Mouse (Mus musculus) lung, postnatal 25 days (tissue): ENCODE results near the gene Aco2.
A peak's percentile ranks its signal among the peaks of the same experiment; 100 is the strongest.

Experiments
- DNase-seq: peaks from one replicate; pipeline ENCODE4 v3.0.0; 2022; ENCODE audit warnings: low spot score

Aco2 gene

GRCm38 (mm10) chr15:81951159-81951558 lies 79.0 kb downstream of the Aco2 start:
- DNase-seq: no peak

GRCm38 (mm10) chr15:81952310-81952709 lies 80.2 kb downstream of the Aco2 start:
- DNase-seq: no peak

- DNase-seq: no peak
Observed at GRCm38 (mm10) chr15:81954151-81954583, 82.1 kb downstream of the Aco2 start.

DNA sequence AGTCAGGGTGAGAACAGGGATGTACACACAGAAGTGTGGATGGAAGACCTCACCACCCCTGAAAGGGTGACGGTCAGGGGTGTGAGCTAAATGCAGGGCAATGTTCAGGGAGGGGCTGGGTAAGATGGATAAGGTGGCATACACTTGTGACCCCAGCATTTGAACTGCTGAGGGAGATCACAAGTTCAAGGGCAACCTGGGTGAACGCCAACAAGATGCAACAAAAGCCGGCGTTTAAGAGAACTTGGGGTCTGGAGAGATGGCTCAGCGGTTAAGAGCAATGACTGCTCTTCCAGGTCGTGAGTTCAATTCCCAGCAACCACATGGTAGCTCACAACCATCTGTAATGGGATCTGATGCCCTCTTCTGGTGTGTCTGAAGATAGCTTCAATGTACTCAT lies 82.6 kb downstream of the Aco2 start:
- DNase-seq: no peak

DNA sequence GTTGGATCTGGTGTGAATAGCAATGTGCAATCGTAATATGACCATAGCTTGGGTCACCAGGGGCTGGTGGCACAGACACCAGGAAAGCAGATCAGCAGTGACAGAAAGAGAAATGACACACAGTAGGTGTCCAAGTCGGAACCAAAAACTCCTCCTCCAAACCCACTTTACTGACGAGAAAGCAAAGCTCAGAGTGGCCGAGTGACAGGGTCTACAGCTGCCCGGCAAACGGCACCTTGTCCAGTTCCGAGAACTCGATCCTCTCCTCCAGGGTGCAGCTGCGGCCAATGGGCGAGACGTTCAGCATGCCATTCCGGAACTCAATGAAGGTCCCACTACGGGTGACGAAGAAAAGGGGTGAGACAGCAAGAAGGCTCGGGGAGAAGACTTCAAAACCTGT lies 83.3 kb downstream of the Aco2 start:
- DNase-seq: no peak

GRCm38 (mm10) chr15:81956457-81956856 lies 84.3 kb downstream of the Aco2 start:
- peak; percentile 34 for DNase-seq

- DNase-seq: no peak
Observed at GRCm38 (mm10) chr15:81957598-81957997, 85.5 kb downstream of the Aco2 start.

GRCm38 (mm10) chr15:81958906-81959305 lies 86.8 kb downstream of the Aco2 start:
- no peak for DNase-seq

GRCm38 (mm10) chr15:81960171-81961077 lies 88.3 kb downstream of the Aco2 start, which contains the start of gene Pmm1:
Pmm1 (minus strand) TSS chr15:81960930.
- DNase-seq: peak; percentile 99

- no peak for DNase-seq
Observed at GRCm38 (mm10) chr15:81961078-81961451, 89.0 kb downstream of the Aco2 start.

DNA sequence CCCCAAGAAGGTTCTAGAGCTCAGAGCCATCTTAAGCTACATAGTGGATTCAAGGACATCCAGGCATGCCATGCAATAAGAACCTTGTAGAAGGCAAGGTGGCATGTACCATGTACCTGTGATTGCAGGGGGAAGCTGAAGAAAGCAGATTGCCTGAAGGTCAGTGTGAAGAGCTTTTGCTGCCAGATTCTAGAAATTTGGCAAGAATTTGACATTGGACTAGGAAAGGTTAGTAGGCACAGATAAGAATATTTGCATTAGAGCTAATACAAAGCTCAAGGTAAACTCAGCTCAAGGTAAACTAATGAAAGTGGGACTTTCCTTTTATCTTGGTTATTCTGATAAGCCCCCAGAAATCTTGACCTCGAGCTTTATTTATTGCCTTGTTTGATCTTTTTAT lies 92.2 kb downstream of the Aco2 start:
- no peak for DNase-seq
